Mouse (Mus musculus): ENCODE results near the gene Gpr35. TPM values are rescaled to one million over a fixed set of nuclear protein-coding genes. Genes with fewer than 3 reads are reported as not detected.

Gpr35 gene
- under 1 TPM in 3 of 4 experiments, not detected in 1; 0.39 to 0.61 (median 0.51) TPM for total RNA-seq (2022)

- no peak for DNase-seq (ENCODE audit: low spot score in 2 of 2)
Observed at GRCm38 (mm10) chr1:92950607-92951006, at the start of gene Gpr35. TSS of gene Gpr35 (plus strand) at chr1:92950865.

DNA sequence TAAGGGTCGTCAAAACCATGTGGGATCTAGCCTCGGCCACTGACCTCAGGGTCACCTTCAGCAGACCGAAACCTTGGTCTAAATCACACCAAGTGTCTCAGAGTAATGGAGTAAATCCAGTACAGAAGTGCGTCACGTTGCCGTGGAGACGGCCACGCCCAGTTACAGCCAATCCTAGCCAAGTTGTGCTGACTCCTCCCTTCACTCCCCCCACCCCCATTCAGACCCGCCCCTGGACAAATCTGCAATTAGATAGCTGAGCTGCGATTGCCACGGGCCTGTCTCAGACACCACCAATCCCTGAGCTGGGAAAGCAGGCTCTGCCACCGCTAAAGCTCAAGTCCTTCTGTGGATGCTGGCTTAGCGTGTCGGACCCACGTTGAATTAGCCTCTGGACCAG lies 47.9 kb upstream of the Gpr35 start, which contains the start of gene Ankmy1:
Gene Ankmy1, minus strand, starts transcription at position 121 of the 400 bp plus-strand sequence.
- DNase-seq (ENCODE audit: low spot score in 2 of 2): peak in 1 of 2 experiments; percentile 63

DNA sequence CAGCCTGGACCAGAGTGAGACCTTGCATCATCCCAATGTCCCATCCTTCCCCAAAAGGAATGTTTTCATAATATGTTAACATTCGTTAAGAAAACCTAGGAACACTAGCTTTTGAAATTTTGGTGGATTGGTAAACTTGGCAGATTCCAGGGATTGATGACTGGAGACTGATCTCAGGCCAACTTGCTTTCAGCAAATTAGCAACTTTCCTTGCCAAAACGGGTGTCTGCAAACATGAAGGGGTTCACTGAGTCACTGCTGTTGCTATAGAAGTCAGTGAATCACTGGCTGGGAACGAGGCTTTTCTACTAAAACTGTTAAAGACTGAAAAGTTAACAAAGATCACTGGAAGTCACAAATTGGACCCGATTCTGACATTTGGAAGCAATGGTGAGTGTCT lies 47.0 kb upstream of the Gpr35 start:
- DNase-seq (ENCODE audit: low spot score in 2 of 2): no peak

GRCm38 (mm10) chr1:92905703-92906310 lies 44.9 kb upstream of the Gpr35 start:
- no peak for DNase-seq (ENCODE audit: low spot score in 2 of 2)

GRCm38 (mm10) chr1:92906779-92907631 lies 43.7 kb upstream of the Gpr35 start, which contains the start of gene Dusp28:
TSS of gene Dusp28 (plus strand) at chr1:92906981.
- peak; percentile 83 to 89 for DNase-seq (ENCODE audit: low spot score in 2 of 2)

DNA sequence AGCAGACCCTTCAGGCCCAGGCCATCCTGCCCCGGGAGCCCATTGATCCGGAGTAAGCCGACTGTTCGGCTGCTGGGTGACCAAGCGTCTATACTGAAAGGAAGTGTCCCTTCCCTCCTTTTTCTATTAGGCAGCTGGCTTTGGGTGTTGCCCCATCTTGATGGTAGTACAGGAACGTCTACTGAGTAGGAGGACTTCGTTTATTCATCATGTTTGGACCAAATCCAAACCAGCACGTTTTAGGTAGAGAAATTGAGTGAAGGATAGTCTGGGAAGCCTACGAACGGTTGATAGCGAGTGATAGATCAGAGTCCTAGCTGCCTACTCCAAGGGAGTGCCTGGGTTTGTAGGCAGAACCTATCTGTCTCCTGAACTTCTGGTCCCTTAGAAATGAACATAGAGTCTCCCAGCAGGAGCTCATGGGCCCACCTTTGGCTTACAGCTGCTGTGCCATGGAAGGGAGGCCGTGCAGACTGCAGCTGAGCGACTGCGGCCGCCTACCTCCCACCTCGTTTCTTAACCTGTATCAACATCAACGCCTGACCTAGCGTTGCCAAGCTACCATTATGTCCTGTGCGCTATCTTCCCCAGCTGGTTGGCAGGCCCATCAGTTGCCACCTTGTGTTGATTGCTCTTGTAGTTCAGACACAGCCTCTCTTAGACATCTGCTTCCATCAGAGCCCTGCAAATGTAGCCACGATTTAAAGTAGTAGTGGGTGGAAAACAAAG lies 42.9 kb upstream of the Gpr35 start:
- no peak for DNase-seq (ENCODE audit: low spot score in 2 of 2)

DNA sequence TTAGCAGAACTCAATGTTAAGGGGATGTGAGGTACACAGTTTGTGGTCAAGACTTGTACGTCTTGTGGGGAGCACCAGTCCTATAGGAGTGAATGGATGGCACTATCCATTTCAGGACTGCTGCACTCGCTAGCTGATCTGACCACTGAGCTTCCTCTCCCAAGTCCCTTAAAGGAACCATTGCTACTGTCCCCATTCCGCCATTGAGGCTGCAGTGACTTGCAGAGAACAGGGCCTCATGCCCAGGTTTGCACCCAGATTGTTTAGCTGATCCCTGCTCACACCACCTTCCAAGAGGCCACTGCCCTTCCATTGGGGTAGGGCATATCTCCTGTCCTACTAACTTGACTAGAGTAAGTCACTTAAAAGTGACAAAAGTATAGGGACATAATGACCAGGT lies 42.0 kb upstream of the Gpr35 start:
- no peak for DNase-seq (ENCODE audit: low spot score in 2 of 2)

DNA sequence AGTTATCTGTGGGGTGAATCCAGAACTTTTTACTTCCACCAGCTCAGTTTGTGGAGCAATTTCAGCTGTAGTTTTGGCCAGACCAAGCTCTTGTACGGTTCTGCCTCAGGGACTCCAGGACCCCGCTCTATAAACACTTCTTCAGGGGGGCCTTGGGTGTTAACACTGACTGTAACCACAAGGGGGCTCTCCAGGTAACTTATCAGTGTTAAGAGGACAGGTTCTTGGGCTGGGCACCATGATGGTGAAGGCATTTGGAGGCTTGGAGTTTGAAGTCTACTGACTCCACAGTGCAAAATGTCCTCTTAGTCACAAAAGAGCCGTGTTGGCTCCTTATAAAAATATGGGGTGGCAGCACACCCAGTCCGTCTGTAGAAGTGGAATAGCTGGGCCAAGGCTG lies 41.6 kb upstream of the Gpr35 start:
- no peak for DNase-seq (ENCODE audit: low spot score in 2 of 2)

GRCm38 (mm10) chr1:92910239-92910885 lies 40.3 kb upstream of the Gpr35 start, which contains the start of gene Rnpepl1:
TSS of gene Rnpepl1 (plus strand) at chr1:92910783.
- DNase-seq (ENCODE audit: low spot score in 2 of 2): peak in 1 of 2 experiments; percentile 76

DNA sequence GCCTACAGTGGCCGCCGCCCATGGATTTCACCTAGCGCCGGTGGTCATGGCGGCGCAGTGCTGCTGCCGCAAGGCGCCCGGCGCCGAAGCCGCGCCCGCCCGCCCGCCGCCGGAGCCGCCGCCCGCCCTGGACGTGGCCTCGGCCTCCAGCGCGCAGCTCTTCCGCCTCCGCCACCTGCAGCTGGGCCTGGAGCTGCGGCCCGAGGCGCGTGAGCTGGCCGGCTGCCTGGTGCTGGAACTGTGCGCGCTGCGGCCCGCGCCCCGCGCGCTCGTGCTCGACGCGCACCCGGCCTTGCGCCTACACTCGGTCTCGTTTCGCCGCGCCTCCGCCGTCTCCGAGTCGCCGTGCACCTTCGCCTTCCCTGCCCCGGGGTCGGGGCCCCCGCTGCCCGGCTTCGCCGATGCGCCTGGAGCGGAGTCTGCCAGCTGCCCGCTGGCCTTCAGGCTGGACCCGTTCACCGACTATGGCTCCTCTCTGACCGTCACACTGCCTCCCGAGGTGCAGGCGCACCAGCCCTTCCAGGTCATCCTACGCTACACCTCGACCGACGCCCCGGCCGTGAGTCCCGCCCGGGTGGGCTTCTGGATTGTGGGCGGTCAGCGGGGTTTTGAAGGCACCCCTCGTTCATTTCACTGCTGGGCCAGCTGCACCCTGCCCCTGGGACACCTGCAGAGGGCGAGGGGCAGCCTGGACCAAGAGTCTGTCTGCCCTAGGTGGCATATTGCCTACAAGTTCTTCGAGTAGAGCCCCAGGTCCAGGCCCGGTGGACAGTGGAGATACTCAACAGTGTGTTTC lies 39.5 kb upstream of the Gpr35 start:
- DNase-seq (ENCODE audit: low spot score in 2 of 2): peak in 1 of 2 experiments; percentile 62

DNA sequence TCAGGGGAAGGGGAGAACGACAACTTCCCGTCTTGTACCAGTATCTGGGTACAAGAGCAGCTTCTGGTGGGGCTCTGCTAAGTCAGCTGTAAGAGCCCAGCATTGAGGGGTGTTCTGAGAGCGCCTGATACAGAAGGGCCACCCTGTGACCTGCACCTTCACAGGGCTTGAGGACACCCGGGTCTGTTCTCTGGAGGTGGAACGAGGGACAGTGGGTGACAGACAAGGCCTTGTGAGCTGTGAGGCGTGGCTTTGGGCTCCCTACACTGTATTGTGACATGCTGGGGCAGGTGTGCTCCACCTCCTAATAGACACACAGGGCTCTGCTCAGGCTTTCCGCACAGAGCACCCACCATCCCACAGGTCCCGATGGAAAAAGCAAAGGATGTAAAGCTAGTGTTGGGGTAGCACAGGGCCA lies 38.9 kb upstream of the Gpr35 start:
- no peak for DNase-seq (ENCODE audit: low spot score in 2 of 2)

- DNase-seq (ENCODE audit: low spot score in 2 of 2): no peak
Observed at GRCm38 (mm10) chr1:92912286-92912685, 38.4 kb upstream of the Gpr35 start.

DNA sequence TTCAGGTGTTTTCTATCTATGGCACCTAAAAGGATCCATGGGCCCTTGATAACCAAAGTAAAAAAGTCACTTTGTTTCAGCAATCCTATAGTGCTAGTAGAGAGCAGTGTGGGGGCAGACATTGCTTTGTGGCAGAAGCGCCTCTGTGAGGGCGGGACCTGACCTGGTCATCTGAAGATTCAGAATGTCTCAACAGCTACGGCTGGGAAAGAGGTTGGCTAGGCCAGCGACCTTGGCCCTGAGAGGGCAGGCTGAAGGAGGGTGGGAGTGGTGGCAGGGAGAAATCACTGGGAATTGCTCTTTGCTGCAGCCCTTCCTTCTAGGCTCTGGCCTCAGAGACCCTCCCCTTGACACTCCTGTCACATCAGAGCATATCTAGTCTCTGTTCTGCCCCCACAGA lies 36.4 kb upstream of the Gpr35 start:
- DNase-seq (ENCODE audit: low spot score in 2 of 2): no peak

DNA sequence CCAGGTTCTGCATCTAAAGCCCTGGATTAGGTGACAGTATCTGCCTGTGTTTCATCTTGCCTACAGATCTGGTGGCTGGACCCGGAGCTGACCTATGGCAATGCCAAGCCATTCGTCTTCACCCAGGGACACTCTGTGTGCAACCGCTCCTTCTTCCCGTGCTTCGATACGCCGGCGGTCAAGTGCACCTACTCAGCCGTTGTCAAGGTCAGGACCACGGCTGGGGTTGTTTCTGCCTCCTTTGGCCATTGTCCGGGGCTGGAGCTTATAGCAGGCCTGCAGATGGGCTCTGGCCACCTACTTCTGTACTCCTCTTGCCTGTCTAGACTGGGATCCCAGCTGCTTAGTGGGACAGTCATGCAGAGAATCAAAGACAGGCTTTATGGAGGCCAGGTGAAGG lies 35.7 kb upstream of the Gpr35 start:
- no peak for DNase-seq (ENCODE audit: low spot score in 2 of 2)

DNA sequence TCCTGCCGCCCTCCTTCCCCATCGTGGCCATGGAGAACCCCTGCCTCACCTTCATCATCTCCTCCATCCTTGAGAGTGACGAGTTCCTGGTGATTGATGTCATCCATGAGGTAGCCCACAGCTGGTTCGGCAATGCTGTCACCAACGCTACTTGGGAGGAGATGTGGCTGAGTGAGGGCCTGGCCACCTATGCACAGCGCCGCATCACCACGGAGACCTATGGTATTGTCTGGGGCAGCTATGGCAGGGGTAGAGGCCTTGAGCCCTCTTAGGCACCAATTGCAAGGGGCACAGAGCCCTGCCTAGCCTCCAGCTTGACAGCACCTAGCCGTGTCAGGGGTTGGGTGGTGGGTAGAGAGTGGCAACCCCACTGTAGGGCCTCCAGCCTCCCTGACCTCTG lies 33.9 kb upstream of the Gpr35 start:
- DNase-seq (ENCODE audit: low spot score in 2 of 2): no peak

- no peak for DNase-seq (ENCODE audit: low spot score in 2 of 2)
Observed at GRCm38 (mm10) chr1:92919151-92919550, 31.5 kb upstream of the Gpr35 start.

GRCm38 (mm10) chr1:92919775-92920174 lies 30.9 kb upstream of the Gpr35 start:
- DNase-seq (ENCODE audit: low spot score in 2 of 2): no peak

DNA sequence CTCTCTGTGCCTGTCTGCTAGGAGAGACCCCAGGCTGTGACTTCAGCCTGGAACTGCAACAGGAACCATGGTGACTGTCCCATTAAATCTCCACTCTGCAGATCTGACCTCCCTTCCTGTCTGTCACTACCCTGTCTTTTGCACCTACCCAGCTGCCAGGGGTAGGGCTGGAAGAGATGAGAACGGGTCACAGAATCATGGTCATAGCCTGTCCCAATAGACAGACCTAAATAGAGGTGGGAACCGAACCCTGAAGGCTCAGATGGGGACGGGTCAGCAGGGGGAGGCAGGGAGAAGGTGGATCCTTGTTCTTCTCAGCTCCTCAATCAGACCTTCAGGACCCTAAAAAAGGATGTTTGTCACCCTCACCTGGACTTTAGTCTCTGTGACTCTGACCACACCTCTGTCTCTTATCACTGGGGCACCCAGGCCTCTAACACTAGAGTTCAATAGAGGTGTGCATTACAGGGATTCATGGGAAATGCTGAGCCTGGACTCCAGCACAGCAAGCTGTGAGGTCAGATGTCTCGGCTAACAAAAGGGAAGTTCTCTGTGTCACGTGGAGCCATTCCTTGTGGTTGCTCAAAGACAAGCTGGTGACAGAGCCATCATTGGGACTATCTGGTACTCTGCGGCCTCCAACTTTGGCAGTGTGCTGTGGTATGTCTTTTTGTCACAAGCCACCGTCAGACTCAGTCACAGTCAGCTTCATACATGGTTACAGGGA lies 30.0 kb upstream of the Gpr35 start:
- no peak for DNase-seq (ENCODE audit: low spot score in 2 of 2)

- no peak for DNase-seq (ENCODE audit: low spot score in 2 of 2)
Observed at GRCm38 (mm10) chr1:92921496-92921895, 29.2 kb upstream of the Gpr35 start.

- DNase-seq (ENCODE audit: low spot score in 2 of 2): no peak
Observed at GRCm38 (mm10) chr1:92930171-92930706, 20.4 kb upstream of the Gpr35 start.
